Mouse (Mus musculus) lung, postnatal 36 days (tissue): ENCODE measurements around the gene Slco1a5.
"Not testable (repeated sequence)": the region's sequence is repeated elsewhere in the genome, so short reads cannot be mapped to it uniquely, and the experiment has no call there.

Experiments
- DNase-seq: peaks from one replicate; pipeline ENCODE4 v3.0.0; 2022; ENCODE audit warnings: mixed read lengths

The Slco1a5 gene

GRCm38 (mm10) chr6:142289413-142290118 is 33.2 kb downstream of the Slco1a5 start:
- no peak for DNase-seq

GRCm38 (mm10) chr6:142275721-142276442 is 46.9 kb downstream of the Slco1a5 start:
- DNase-seq = no peak

DNA sequence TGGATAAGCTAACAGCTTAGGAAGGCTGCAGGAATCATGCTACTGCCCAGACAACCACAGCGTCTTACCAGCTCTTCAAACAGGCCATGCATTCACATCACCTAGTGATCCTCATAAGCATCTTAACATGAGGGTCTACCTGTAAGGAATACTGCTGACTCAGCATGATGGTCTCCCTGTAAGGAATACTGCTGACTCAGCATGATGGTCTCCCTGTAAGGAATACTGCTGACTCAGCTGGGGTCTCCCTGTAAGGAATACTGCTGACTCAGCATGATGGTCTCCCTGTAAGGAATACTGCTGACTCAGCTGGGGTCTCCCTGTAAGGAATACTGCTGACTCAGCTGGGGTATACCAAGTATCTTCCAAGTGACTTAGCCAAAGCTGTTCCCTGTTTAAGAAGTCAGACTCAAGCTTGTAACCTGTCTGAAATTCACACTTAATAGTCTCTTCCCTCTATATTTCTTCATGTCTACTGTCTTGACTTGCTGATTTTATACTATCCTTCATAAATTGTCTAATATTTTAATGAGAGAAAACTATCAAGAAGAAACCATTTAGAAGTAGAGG is 72.0 kb downstream of the Slco1a5 start:
- DNase-seq = not testable (repeated sequence)

- no peak for DNase-seq
Observed at GRCm38 (mm10) chr6:142245065-142245464, 77.7 kb downstream of the Slco1a5 start.

- no peak for DNase-seq
Observed at GRCm38 (mm10) chr6:142239468-142239867, 83.3 kb downstream of the Slco1a5 start.

- no peak for DNase-seq
Observed at GRCm38 (mm10) chr6:142220138-142220537, 102.6 kb downstream of the Slco1a5 start.

DNA sequence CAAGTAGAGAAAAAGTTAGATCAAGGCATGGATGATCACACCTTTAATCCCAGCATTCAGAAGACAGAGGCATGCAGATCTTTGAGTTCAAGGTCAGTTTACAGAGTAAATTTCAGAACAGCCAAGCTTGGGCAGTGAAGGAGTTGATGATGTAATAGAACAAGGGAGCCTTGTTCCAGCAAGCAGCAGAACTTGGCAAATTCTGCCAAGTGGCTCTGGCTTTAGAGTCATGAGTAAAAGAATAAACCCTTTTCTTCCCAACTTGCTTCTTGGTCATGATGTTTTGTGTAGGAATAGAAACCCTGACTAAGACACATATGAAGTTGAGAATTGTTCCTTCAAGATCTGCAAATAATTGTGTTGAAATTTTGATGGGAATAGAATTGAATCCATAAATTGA is 111.0 kb downstream of the Slco1a5 start:
- no peak for DNase-seq

- no peak for DNase-seq
Observed at GRCm38 (mm10) chr6:142209749-142210148, 113.0 kb downstream of the Slco1a5 start.

DNA sequence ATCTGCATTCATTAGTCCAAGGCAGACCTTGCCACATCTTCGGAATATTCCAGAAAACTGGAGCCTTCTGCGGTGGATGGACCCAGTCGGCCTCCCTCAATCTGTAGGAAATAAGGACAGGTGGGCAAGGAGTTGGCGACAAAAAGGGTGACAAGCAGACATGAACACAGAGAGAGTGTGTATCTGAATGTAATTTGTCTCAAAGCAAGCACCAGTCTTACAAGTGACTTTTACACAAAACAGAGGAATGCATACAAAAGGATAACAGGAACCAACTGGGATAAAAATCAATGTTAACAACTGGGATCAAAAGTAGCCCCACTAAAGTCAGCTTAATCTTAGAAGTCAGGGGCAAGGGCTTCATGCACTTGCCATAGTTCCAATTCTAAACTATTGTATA is 114.4 kb downstream of the Slco1a5 start, which contains the start of gene Slco1a6:
Gene Slco1a6, minus strand, starts transcription at position 101 of the 400 bp plus-strand sequence.
- DNase-seq = no peak

DNA sequence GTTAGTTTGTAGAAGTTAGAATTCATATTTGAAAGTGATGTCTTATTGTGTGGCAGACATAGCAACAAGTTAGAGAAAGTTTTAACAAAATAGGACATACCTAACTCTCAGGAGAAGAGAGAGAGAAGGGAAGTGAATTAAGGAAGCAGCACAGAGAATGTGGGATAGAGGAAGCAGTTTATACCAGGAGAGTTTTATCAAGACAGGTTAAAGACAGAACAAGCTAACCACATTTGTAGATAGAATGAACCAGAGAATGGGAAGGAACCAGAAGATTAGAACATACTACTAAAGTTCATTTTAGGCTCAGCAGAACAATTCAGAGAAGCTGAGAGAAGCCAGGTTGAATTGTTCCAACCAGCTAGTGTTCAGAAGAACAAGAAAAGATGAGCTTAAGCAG is 122.3 kb downstream of the Slco1a5 start:
- no peak for DNase-seq

GRCm38 (mm10) chr6:142194245-142194644 is 128.5 kb downstream of the Slco1a5 start:
- DNase-seq = no peak

- no peak for DNase-seq
Observed at GRCm38 (mm10) chr6:142191962-142192361, 130.8 kb downstream of the Slco1a5 start.

DNA sequence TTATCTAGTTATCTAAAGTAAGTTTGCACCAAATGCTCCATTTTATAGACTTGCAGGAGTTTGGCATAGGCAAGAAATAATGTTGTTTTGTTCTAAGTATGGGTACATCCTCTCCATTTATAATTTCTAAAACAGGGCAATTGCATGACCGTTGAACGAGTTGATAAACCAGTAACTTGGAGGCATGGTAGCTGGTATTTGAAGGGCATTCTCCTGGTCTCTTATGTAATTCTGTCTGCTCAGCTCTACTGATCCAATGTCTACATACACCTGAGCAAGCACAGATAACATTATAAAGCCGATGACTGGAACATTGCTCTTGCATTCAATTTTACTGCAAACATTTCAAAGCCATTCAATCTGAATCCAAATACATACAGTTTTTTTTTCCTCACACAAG is 135.4 kb downstream of the Slco1a5 start:
- no peak for DNase-seq

GRCm38 (mm10) chr6:142185868-142186415 is 136.8 kb downstream of the Slco1a5 start:
- no peak for DNase-seq
